Mouse (Mus musculus): ENCODE data around the gene Hpse2. TPM values are rescaled to one million over a fixed set of nuclear protein-coding genes. Genes with fewer than 3 reads are reported as not detected.

Hpse2 gene
- polyA plus RNA-seq, 2 experiments: 4.0 to 5.6 TPM

- Histone ChIP-seq H3K9me3 (ENCODE audit: control insufficient read depth, low read length) (no peaks in the 10 kb centered on the region), H3K4me2 (replicated peaks; ENCODE audit: low read depth, low read length, severe bottlenecking) (no peak overlapping the region), H3K4me3 (replicated peaks; ENCODE audit: low read length) (no peak overlapping the region), H3K27me3 (ENCODE audit: control insufficient read depth, insufficient read depth, low read length) (no peaks in the 10 kb centered on the region), H3K36me3 (ENCODE audit: control insufficient read depth, insufficient read depth, low read length) (no peaks in the 10 kb centered on the region), H3K4me1 (ENCODE audit: control insufficient read depth, insufficient read depth, low read length) (peaks cover 2% of the 10 kb centered on the region; the same call in 1 of the 2 replicates), H3K27ac (replicated peaks; ENCODE audit: low read depth, low read length) (no peak overlapping the region), H3K9ac (ENCODE audit: low read depth, low read length, severe bottlenecking) (no peak overlapping the region)
- WGBS: 61% methylated on average over 2 of the region's 2 CpGs
- DNase-seq (ENCODE audit: low spot score) (no peak), ATAC-seq (ENCODE audit: low FRiP score, low read depth) (no peak)
- TF ChIP-seq POLR2A (IDR thresholded peaks at IDR 0.05; ENCODE audit: borderline replicate concordance, extremely low read depth, insufficient read depth, insufficient read length): no peak
These were observed 459.9 kb downstream of the Hpse2 start for GRCm38 (mm10) chr19:42928271-42928670.

- Histone ChIP-seq H3K27ac (replicated peaks; ENCODE audit: low read depth, low read length) (no peak overlapping the region), H3K36me3 (ENCODE audit: control insufficient read depth, insufficient read depth, low read length) (no peaks in the 10 kb centered on the region), H3K4me1 (ENCODE audit: control insufficient read depth, insufficient read depth, low read length) (no peaks in the 10 kb centered on the region), H3K4me2 (replicated peaks; ENCODE audit: low read depth, low read length, severe bottlenecking) (no peak overlapping the region), H3K4me3 (replicated peaks; ENCODE audit: low read length) (no peak overlapping the region), H3K9ac (ENCODE audit: low read depth, low read length, severe bottlenecking) (no peak overlapping the region), H3K27me3 (ENCODE audit: control insufficient read depth, insufficient read depth, low read length) (no peaks in the 10 kb centered on the region), H3K9me3 (ENCODE audit: control insufficient read depth, low read length) (no peaks in the 10 kb centered on the region)
- no peak for TF ChIP-seq POLR2A (IDR thresholded peaks at IDR 0.05; ENCODE audit: borderline replicate concordance, extremely low read depth, insufficient read depth, insufficient read length)
- DNase-seq (ENCODE audit: low spot score) (no peak), ATAC-seq (ENCODE audit: low FRiP score, low read depth) (no peak)
- WGBS: 29% methylated on average over 3 of the region's 3 CpGs
These were observed 465.5 kb downstream of the Hpse2 start for GRCm38 (mm10) chr19:42922610-42923009.

- no peaks in the 10 kb centered on the region for H3K27me3 ChIP-seq (ENCODE audit: control insufficient read depth, insufficient read depth, low read length)
- no peak for DNase-seq (ENCODE audit: low spot score)
These were observed 474.5 kb downstream of the Hpse2 start for GRCm38 (mm10) chr19:42913703-42914102.

GRCm38 (mm10) chr19:42909719-42910118 is 478.4 kb downstream of the Hpse2 start:
- WGBS: 78% methylated on average over 4 of the region's 4 CpGs
- DNase-seq (ENCODE audit: low spot score): no peak
- H3K9me3 ChIP-seq (ENCODE audit: control insufficient read depth, low read length): no peaks in the 10 kb centered on the region
- H3K27ac ChIP-seq (replicated peaks; ENCODE audit: low read depth, low read length): no peak overlapping the region
- no peak for TF ChIP-seq POLR2A (IDR thresholded peaks at IDR 0.05; ENCODE audit: borderline replicate concordance, extremely low read depth, insufficient read depth, insufficient read length)
- no peak overlapping the region for H3K9ac ChIP-seq (ENCODE audit: low read depth, low read length, severe bottlenecking)
- no peak overlapping the region for H3K4me3 ChIP-seq (replicated peaks; ENCODE audit: low read length)
- no peaks in the 10 kb centered on the region for H3K4me1 ChIP-seq (ENCODE audit: control insufficient read depth, insufficient read depth, low read length)
- no peaks in the 10 kb centered on the region for H3K27me3 ChIP-seq (ENCODE audit: control insufficient read depth, insufficient read depth, low read length)
- no peak overlapping the region for H3K4me2 ChIP-seq (replicated peaks; ENCODE audit: low read depth, low read length, severe bottlenecking)
- no peak for ATAC-seq (ENCODE audit: low FRiP score, low read depth)
- no peaks in the 10 kb centered on the region for H3K36me3 ChIP-seq (ENCODE audit: control insufficient read depth, insufficient read depth, low read length)

More at GRCm38 (mm10) chr19:42913703-42914102, 474.5 kb downstream of the Hpse2 start:
- peak; percentile 44; the same call in 1 of the 2 replicates for ATAC-seq (ENCODE audit: low FRiP score, low read depth)
- Histone ChIP-seq H3K36me3 (ENCODE audit: control insufficient read depth, insufficient read depth, low read length) (no peaks in the 10 kb centered on the region), H3K4me3 (replicated peaks; ENCODE audit: low read length) (no peak overlapping the region), H3K4me1 (ENCODE audit: control insufficient read depth, insufficient read depth, low read length) (no peaks in the 10 kb centered on the region), H3K9ac (ENCODE audit: low read depth, low read length, severe bottlenecking) (no peak overlapping the region), H3K9me3 (ENCODE audit: control insufficient read depth, low read length) (no peaks in the 10 kb centered on the region), H3K4me2 (replicated peaks; ENCODE audit: low read depth, low read length, severe bottlenecking) (no peak overlapping the region), H3K27ac (replicated peaks; ENCODE audit: low read depth, low read length) (no peak overlapping the region)
- 52% methylated on average over 5 of the region's 5 CpGs for WGBS
- no peak for TF ChIP-seq POLR2A (IDR thresholded peaks at IDR 0.05; ENCODE audit: borderline replicate concordance, extremely low read depth, insufficient read depth, insufficient read length)

- no peaks in the 10 kb centered on the region for H3K9me3 ChIP-seq (ENCODE audit: control insufficient read depth, low read length)
- no peak overlapping the region for H3K4me3 ChIP-seq (replicated peaks; ENCODE audit: low read length)
- no peaks in the 10 kb centered on the region for H3K36me3 ChIP-seq (ENCODE audit: control insufficient read depth, insufficient read depth, low read length)
- no peak for TF ChIP-seq POLR2A (IDR thresholded peaks at IDR 0.05; ENCODE audit: borderline replicate concordance, extremely low read depth, insufficient read depth, insufficient read length)
- 70% methylated on average over 6 of the region's 6 CpGs for WGBS
- H3K4me1 ChIP-seq (ENCODE audit: control insufficient read depth, insufficient read depth, low read length): no peaks in the 10 kb centered on the region
- no peak overlapping the region for H3K4me2 ChIP-seq (replicated peaks; ENCODE audit: low read depth, low read length, severe bottlenecking)
- H3K27me3 ChIP-seq (ENCODE audit: control insufficient read depth, insufficient read depth, low read length): no peaks in the 10 kb centered on the region
- no peak for DNase-seq (ENCODE audit: low spot score)
- no peak overlapping the region for H3K9ac ChIP-seq (ENCODE audit: low read depth, low read length, severe bottlenecking)
- ATAC-seq (ENCODE audit: low FRiP score, low read depth): no peak
- H3K27ac ChIP-seq (replicated peaks; ENCODE audit: low read depth, low read length): no peak overlapping the region
These were observed 479.6 kb downstream of the Hpse2 start for GRCm38 (mm10) chr19:42908553-42908952.

GRCm38 (mm10) chr19:42906328-42906727 is 481.8 kb downstream of the Hpse2 start:
- no peak overlapping the region for H3K9ac ChIP-seq (ENCODE audit: low read depth, low read length, severe bottlenecking)
- ATAC-seq (ENCODE audit: low FRiP score, low read depth) (no peak), DNase-seq (ENCODE audit: low spot score) (no peak)
- H3K4me3 ChIP-seq (replicated peaks; ENCODE audit: low read length): no peak overlapping the region
- H3K27ac ChIP-seq (replicated peaks; ENCODE audit: low read depth, low read length): no peak overlapping the region
- no peak for TF ChIP-seq POLR2A (IDR thresholded peaks at IDR 0.05; ENCODE audit: borderline replicate concordance, extremely low read depth, insufficient read depth, insufficient read length)
- 66% methylated on average over 5 of the region's 5 CpGs for WGBS
- no peak overlapping the region for H3K4me2 ChIP-seq (replicated peaks; ENCODE audit: low read depth, low read length, severe bottlenecking)
- H3K9me3 ChIP-seq (ENCODE audit: control insufficient read depth, low read length): no peaks in the 10 kb centered on the region
- H3K36me3 ChIP-seq (ENCODE audit: control insufficient read depth, insufficient read depth, low read length): no peaks in the 10 kb centered on the region
- H3K27me3 ChIP-seq (ENCODE audit: control insufficient read depth, insufficient read depth, low read length): no peaks in the 10 kb centered on the region
- H3K4me1 ChIP-seq (ENCODE audit: control insufficient read depth, insufficient read depth, low read length): no peaks in the 10 kb centered on the region

Data from limb, embryonic 14.5 days (tissue).